Mouse (Mus musculus) hindbrain, embryonic 10.5 days (tissue): ENCODE measurements around the gene Myo1e. TPM values are rescaled to one million over a fixed set of nuclear protein-coding genes. Genes with fewer than 3 reads are reported as not detected.

Source experiments
- DNase-seq: peaks from one replicate; pipeline ENCODE4 v3.0.0-alpha.2; 2017; ENCODE audit warnings: low spot score
- H3K27ac ChIP-seq: fragments of 300-500 bp; sonication (generic); 2 replicates; pipeline ENCODE4 v1.5.1; 2016; ENCODE audit warnings: mild to moderate bottlenecking, moderate library complexity
- H3K27me3 ChIP-seq: fragments of 300-500 bp; sonication (generic); 2 replicates; pipeline ENCODE4 v1.6.1; 2016; ENCODE audit warnings: mild to moderate bottlenecking; ENCODE audit not compliant: poor library complexity, insufficient read depth, severe bottlenecking
- H3K36me3 ChIP-seq: fragments of 300-500 bp; sonication (generic); 2 replicates; pipeline ENCODE4 v1.6.1; 2016; ENCODE audit warnings: mild to moderate bottlenecking, moderate library complexity
- H3K4me1 ChIP-seq: fragments of 300-500 bp; sonication (generic); replicated peaks from 2 replicates; pipeline ENCODE4 v1.6.1; 2016; ENCODE audit warnings: mild to moderate bottlenecking
- H3K4me3 ChIP-seq: fragments of 300-500 bp; sonication (generic); 2 replicates; pipeline ENCODE4 v1.5.1; 2016; ENCODE audit warnings: mild to moderate bottlenecking, moderate library complexity
- H3K9me3 ChIP-seq: fragments of 300-500 bp; sonication (generic); 2 replicates; pipeline ENCODE4 v1.6.1; 2016; ENCODE audit warnings: mild to moderate bottlenecking, moderate library complexity
- WGBS: fragments of 180-500 bp; shearing (Covaris S2); methylation state at CpG from one replicate; pipeline ENCODE4 v1.1.7; 2016; 5-methylcytosine and 5-hydroxymethylcytosine counted together
- polyA plus RNA-seq: library from polyadenylated mRNA; unstranded; fragments of >200 nt; fragmentation: Nextera tagmentation; extraction: Ambion mirVana; gene quantifications from 2 replicates; pipeline ENCODE4 v1.2.1, GENCODE M21; 2016

Myo1e gene
- polyA plus RNA-seq, 1 experiment from 2014 or later: 12.6 TPM

DNA sequence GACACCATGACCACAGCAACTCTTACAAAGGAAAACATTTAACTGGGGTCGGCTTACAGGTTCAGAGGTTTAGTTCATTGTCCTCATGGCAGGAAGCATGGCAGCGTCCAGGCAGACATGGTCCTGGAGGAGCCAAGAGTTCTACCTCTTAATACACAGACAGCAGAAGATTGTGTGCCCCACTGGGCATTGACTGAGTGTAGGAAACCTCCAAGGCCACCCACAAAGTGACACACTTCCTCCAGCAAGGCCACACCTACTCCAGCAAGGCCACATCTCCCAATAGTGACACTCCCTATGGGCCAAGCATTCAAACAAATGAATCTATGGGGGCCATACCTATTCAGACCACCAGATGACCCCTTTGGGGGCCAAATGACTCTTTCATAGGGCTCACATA is 188.9 kb downstream of the Myo1e start:
- Histone ChIP-seq H3K4me3 (no peak overlapping the region), H3K27ac (no peak overlapping the region), H3K4me1 (no peaks in the 10 kb centered on the region), H3K9me3 (no peaks in the 10 kb centered on the region), H3K27me3 (no peaks in the 10 kb centered on the region), H3K36me3 (peaks cover 16% of the 10 kb centered on the region)
- 90% methylated on average over 2 of the region's 2 CpGs for WGBS
- DNase-seq: no peak

DNA sequence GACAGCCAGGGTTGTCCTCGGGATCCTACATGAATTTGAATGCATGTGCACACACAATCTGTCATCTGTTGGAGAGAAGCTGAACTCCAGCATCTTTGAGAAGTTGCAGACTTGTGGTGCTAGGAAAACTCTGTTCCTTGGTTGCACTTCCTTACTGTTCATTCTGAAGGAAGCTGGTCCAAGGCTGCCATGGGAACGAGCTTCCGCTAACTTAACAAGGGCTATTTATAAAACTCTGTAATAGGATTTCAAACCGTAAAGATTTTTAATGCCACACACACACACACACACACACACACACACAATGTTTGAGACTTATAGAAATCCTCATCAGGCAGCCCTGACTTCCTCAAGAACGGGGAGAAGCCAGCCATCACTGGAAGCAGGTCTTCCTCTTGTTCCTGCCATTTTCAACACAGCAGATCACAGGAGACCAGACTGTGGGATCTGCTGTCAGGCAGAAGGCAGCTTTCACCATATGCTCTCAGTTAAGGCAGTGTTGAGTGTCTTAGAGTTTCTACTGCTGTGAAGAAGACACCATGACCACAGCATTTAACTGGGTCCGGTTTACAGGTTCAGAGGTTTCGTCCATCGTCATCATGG is 194.9 kb downstream of the Myo1e start:
- H3K27ac ChIP-seq: no peak overlapping the region
- DNase-seq: no peak
- H3K36me3 ChIP-seq: peaks cover 17% of the 10 kb centered on the region
- H3K27me3 ChIP-seq: no peaks in the 10 kb centered on the region
- H3K4me3 ChIP-seq: no peak overlapping the region
- WGBS: 93% methylated on average over 8 of the region's 8 CpGs
- H3K4me1 ChIP-seq: 0 out of 2 replicates have a peak, but pooled peaks cover 4% of the 10 kb centered on the region
- no peaks in the 10 kb centered on the region for H3K9me3 ChIP-seq

DNA sequence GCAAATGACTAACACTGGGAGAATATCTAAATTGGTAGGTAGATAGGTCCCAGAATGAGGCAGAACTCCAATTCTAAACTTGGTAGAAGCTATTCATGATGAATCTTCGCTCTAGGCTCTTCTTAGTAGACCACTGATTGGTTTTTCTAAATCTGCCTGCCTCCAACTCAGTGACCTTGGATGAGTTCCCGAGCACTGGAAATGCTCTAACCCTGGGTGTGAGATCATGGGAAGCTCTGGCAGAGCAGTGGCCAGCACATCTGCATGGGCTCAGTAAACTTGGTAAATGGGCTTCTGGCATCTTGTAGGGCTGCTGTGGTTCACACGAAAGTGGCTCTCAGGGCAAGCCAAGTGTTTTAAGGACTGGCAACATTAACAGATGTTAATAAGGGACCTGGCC is 199.4 kb downstream of the Myo1e start:
- Histone ChIP-seq H3K27me3 (no peaks in the 10 kb centered on the region), H3K36me3 (peaks cover 55% of the 10 kb centered on the region), H3K4me3 (no peak overlapping the region), H3K4me1 (0 out of 2 replicates have a peak, but pooled peaks cover 4% of the 10 kb centered on the region), H3K9me3 (no peaks in the 10 kb centered on the region), H3K27ac (no peak overlapping the region)
- whole genome bisulfite sequencing: 92% methylated on average over 3 of the region's 3 CpGs
- DNase-seq: no peak

DNA sequence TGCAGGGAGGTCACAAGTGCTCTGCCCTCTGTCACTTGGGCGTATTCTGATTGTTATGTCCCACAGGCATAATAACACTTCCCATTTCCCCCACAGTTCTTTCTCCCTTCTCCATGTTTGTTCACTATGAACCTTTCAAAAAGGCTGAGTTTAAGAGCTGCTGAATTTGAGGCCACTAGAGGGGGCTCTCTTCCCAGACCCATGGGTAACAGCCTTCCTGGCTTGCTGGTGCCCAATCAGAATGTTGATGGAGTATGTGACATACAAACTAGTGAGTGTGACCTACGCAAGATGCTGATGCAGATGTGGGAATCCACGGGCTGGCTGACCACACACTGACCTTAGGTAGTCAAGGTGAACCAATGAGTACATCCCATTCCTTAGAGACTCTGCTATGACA is 201.6 kb downstream of the Myo1e start:
- WGBS: 93% methylated on average over 3 of the region's 3 CpGs
- H3K27ac ChIP-seq: no peak overlapping the region
- peaks cover 77% of the 10 kb centered on the region for H3K36me3 ChIP-seq
- H3K27me3 ChIP-seq: no peaks in the 10 kb centered on the region
- no peak for DNase-seq
- 0 out of 2 replicates have a peak, but pooled peaks cover 4% of the 10 kb centered on the region for H3K4me1 ChIP-seq
- no peak overlapping the region for H3K4me3 ChIP-seq
- H3K9me3 ChIP-seq: no peaks in the 10 kb centered on the region

DNA sequence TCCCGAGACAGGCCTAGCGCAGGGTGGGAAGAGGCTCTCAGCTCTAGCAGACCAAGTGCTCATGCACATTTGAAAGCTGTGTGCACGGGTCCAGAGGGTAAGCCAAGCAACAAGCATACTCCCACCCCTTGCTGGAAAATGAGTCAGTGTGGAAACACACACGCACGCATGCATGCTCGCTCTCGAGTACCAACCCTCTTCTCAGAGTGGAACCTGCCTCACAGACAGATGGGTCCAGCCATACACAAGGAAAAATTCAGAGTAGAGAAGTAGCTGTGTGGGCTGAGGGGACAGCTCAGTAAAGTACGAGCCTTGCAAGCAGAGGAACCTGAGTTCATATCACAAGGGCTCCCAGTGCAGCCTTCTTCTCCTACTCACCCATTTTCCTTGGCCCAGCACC is 202.6 kb downstream of the Myo1e start:
- H3K27me3 ChIP-seq: no peaks in the 10 kb centered on the region
- DNase-seq: no peak
- H3K4me1 ChIP-seq: no peaks in the 10 kb centered on the region
- 94% methylated on average over 8 of the region's 8 CpGs for WGBS
- H3K27ac ChIP-seq: no peak overlapping the region
- peaks cover 86% of the 10 kb centered on the region for H3K36me3 ChIP-seq
- H3K9me3 ChIP-seq: no peaks in the 10 kb centered on the region
- H3K4me3 ChIP-seq: no peak overlapping the region

DNA sequence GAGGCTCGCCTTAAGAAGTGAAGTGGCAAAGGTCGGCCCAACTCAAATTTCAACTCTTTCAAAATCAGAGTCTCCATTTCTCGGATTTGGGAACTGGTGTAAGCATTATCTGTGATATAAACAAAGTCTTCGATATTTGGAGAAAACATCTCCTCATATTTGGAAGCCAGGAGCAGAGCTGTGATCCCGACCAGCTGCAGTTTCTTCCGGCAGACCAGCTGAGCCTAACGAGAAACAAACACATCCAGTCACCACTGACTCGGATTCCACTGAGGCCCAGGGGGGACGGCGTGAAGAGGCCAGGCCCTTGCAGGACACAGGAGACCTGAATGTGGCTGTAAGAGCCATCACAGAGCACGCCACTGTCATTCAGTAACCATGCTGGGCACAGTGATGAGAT is 203.5 kb downstream of the Myo1e start:
- H3K4me1 ChIP-seq: no peaks in the 10 kb centered on the region
- DNase-seq: no peak
- no peaks in the 10 kb centered on the region for H3K27me3 ChIP-seq
- H3K36me3 ChIP-seq: peaks cover 94% of the 10 kb centered on the region
- 74% methylated on average over 11 of the region's 11 CpGs for WGBS
- H3K9me3 ChIP-seq: no peaks in the 10 kb centered on the region
- no peak overlapping the region for H3K27ac ChIP-seq
- H3K4me3 ChIP-seq: no peak overlapping the region

DNA sequence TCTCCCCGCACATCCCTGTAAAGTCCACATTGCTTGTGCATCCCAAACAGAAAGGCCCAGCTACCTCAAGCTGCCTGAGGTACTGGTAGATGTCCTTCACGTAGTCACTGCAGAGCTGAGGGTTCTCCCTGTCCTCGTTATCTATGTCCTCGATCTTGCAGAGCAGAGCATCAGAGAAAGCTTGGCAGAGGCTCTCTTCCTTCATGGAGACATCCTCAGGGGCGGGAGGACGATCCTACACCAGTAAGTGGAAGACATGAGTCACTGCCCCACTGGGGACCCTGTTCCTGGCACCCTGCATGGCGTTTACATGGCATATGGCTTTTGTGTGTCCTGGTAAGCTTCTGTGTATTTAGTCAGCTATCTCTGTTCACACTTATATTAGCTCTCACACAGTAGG is 205.9 kb downstream of the Myo1e start:
- Histone ChIP-seq H3K4me1 (no peaks in the 10 kb centered on the region), H3K27ac (no peak overlapping the region), H3K9me3 (no peaks in the 10 kb centered on the region), H3K36me3 (peaks cover 99% of the 10 kb centered on the region), H3K27me3 (no peaks in the 10 kb centered on the region), H3K4me3 (no peak overlapping the region)
- 94% methylated on average over 7 of the region's 7 CpGs for WGBS
- DNase-seq: no peak

DNA sequence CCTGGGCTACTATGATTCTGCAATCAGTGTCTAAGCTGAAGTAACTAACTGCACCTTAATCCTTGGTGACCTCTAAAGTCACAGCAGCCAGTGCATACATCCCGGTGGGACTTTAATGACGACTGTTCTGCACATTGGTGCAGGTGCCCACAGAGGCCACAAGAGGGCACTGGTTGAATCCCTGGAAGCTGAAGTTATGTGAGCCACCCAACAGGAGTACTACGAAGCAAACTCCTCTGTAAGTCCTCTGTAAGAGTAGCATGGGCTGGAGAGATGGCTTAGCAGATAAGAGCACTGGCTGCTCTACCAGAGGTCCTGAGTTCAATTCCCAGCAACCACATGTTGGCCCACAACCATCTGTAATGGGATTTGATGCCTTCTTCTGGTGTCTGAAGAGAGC is 209.3 kb downstream of the Myo1e start:
- 88% methylated on average over 3 of the region's 3 CpGs for WGBS
- Histone ChIP-seq H3K9me3 (no peaks in the 10 kb centered on the region), H3K36me3 (peaks cover 79% of the 10 kb centered on the region), H3K27me3 (no peaks in the 10 kb centered on the region), H3K27ac (no peak overlapping the region), H3K4me1 (peaks cover 12% of the 10 kb centered on the region), H3K4me3 (no peak overlapping the region)
- no peak for DNase-seq

DNA sequence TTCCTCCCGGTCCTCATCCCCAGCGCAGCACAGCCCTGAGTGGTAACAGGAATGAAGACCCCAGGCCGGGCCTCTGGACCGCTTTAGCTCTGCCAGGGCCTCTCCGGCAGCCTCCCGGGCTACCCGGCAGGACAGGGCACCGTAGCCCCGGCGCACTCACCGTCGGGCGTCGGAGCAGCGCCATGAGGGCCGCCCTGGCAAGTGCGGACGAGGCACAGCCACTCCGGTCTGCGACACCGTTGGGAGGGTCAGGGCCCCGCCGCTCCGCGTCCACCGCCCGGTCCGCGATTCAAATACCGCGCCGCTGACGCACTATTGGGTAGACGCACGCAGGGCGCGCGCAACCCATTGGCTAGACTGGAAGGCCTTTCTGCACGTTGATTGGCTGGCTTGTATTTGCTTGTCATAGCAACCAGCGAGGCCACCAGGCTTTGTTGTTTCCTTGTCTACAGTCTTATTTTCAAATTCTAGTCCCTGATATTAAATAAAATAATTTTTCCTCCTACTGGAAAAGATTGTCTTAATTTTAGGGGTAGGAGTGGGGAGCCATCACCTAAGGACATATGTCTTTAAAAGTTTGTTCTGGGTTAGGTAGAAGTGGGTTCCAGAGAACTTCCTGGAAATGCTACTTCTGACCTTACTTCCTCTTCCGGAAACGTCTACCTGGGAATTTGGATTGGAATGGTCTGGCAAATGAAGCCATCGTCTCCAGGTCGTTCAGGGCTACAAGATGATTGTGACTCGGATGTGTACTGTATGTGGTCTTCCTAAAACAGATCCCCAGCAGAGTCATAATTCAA is 214.3 kb downstream of the Myo1e start, which contains the start of gene Ccnb2:
Ccnb2 (minus strand) TSS at position 291 of the 800 bp plus-strand sequence.
- Histone ChIP-seq H3K27me3 (no peaks in the 10 kb centered on the region), H3K9me3 (no peaks in the 10 kb centered on the region), H3K36me3 (peaks cover 62% of the 10 kb centered on the region), H3K4me3 (peak within 1 kb of the TSS; percentile 90), H3K4me1 (peaks cover 14% of the 10 kb centered on the region), H3K27ac (peak within 1 kb of the TSS; percentile 98)
- DNase-seq: peak; percentile 94
- WGBS: 3% methylated on average over 45 of the region's 45 CpGs

DNA sequence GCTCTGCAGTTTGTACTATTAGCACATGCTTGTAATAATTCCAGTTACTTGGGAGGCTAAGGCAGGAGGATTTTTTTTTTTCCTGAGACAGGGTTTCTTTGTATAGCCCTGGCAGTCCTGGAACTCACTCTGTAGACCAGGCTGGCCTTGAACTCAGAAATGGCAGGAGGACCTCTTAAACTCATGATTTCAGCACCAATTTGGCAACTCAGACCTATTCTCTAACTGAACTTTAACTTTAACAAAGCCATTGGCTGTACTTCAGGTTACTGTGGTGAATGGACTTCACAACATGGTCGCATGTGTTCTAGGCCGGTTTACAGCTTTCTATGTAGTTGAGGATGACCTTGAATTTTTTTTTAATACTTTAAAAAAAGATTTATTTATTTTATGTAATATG is 215.5 kb downstream of the Myo1e start:
- Histone ChIP-seq H3K9me3 (no peaks in the 10 kb centered on the region), H3K4me3 (no peak overlapping the region), H3K36me3 (peaks cover 64% of the 10 kb centered on the region), H3K4me1 (peaks cover 14% of the 10 kb centered on the region), H3K27me3 (no peaks in the 10 kb centered on the region), H3K27ac (no peak overlapping the region)
- 94% methylated on average over 2 of the region's 2 CpGs for WGBS
- DNase-seq: no peak

DNA sequence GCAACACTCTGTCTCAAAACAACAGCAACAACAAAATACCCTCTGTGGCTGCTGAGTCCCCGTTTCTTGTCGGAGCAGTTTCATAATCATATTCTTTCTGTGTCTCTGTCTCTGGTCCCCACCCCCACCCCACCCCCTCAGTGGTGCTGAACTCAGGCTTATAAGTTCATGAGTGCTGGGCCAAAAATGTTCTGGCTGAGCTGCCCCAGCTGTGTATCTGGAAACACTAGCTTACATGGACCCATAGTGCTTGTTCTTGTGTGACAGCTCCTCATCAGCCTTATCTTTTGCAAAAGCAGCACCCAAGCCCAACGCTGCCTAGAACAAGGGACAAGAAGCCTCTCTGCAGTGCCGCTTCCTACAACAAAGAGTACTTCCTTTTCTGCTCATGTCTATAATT is 232.8 kb downstream of the Myo1e start:
- H3K36me3 ChIP-seq: peaks cover 97% of the 10 kb centered on the region
- WGBS: 93% methylated on average over 4 of the region's 4 CpGs

DNA sequence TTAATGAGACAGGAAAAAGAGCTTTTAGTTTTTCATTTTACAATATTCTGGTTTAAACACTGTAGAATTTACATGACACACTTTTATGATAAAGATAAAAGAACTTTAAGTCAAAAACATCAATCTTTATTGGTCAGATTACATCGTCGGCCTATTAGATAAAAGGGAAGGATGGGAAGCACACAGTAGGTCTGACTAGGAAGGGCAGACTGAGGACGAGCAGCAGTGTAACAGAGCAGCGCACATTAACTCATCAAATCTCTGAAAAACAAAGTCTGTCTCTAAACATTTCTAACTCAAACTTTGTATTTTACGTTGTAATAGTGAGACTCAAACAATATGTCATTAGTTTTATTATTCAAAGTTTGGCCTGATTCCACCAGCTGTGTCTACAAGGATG is 241.9 kb downstream of the Myo1e start:
- WGBS: 95% methylated on average over 5 of the region's 5 CpGs

More for the DNA sequence above, 232.8 kb downstream of the Myo1e start:
- H3K27me3 ChIP-seq: no peaks in the 10 kb centered on the region
- H3K4me1 ChIP-seq: no peaks in the 10 kb centered on the region
- no peak overlapping the region for H3K4me3 ChIP-seq
- H3K9me3 ChIP-seq: no peaks in the 10 kb centered on the region
- no peak for DNase-seq
- no peak overlapping the region for H3K27ac ChIP-seq

More for the DNA sequence above, 241.9 kb downstream of the Myo1e start:
- no peaks in the 10 kb centered on the region for H3K4me1 ChIP-seq
- H3K9me3 ChIP-seq: no peaks in the 10 kb centered on the region
- no peak for DNase-seq
- no peaks in the 10 kb centered on the region for H3K27me3 ChIP-seq
- H3K4me3 ChIP-seq: no peak overlapping the region
- H3K36me3 ChIP-seq: peaks cover 92% of the 10 kb centered on the region
- no peak overlapping the region for H3K27ac ChIP-seq
